Mouse (Mus musculus): ENCODE results near the gene Stk24.
A peak's percentile ranks its signal among the peaks of the same experiment; 100 is the strongest.

Stk24 gene

DNA sequence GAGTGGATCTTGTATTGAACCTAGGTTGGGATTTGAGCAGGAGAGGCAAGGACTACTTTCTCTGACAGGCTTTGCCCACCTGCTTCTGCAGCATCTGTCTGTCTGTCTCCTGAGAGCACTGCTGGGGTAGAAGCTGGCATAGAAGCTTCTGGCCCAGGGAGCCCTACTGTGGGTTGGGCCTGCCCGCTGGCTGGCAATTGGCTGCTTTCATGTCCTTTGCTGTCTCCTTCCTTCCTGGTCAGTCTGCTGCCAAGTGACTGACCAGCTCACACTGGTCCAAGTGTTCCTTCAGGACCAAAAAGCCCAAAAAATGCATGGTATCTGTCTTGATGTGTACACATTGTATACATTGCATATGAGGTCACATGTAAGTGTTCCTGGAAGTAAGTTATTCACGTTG, 115.9 kb downstream of the Stk24 start:
- DNase-seq (ENCODE audit: low spot score in 2 of 2), result no peak

GRCm38 (mm10) chr14:121262606-121263005, 117.2 kb downstream of the Stk24 start:
- peak in 1 of 2 experiments; percentile 23 for DNase-seq (ENCODE audit: low spot score in 2 of 2)

DNA sequence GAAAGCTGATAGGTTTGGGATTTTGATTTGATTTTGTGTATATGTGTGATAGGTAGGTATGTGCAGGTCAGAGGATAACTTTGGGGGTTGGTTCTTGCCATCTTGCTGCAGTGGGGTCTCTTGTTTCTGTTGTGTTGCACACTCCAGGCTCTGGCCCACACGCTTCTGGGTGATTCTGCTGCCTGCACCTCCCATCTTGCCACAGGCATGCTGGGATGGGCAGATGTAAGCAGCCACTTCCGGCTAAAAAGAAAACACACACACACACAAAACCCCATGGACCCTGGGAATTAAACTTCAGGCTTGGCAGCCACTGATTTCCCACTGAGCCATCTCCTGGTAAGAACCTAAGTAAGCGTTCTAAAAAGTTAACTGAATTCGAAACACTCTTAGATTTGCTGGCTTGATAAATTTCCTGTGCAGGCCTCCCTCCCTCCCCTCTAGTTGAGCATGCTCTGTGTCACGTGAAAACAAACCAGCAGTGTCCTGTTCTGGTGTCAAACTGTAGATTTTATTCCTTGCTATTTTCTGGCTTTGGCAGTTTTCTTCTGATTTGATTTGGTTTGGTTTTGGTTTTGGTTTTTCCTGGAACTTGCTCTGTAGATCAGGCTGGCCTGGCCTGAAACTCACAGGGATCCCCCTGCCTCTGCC, 118.5 kb downstream of the Stk24 start:
- DNase-seq (ENCODE audit: low spot score in 2 of 2), result no peak

DNA sequence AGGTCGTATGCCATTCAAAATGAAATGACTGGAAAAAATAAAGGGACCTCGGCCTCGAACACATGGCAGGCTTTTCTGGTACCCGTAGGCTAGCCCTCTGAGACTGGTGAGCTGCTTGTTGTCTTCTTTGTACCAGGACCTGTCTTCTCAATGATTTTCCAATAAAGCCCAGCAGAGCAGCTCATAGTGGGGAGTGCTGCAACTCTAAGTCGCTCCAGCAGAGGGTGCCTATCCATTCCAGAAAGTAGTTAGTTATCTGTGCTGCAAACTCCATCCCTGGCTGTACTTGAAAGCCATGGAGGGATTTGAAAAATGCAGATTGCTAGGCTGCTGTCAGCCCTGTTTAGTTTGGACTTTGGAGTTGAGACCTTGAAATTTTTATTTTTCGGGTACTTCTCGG, 120.0 kb downstream of the Stk24 start:
- DNase-seq (ENCODE audit: low spot score in 2 of 2), result peak in 1 of 2 experiments; percentile 33

- DNase-seq (ENCODE audit: low spot score in 2 of 2), result no peak
Observed at GRCm38 (mm10) chr14:121259332-121259731, 120.5 kb downstream of the Stk24 start.

- no peak for DNase-seq (ENCODE audit: low spot score in 2 of 2)
Observed at GRCm38 (mm10) chr14:121256896-121257295, 122.9 kb downstream of the Stk24 start.

DNA sequence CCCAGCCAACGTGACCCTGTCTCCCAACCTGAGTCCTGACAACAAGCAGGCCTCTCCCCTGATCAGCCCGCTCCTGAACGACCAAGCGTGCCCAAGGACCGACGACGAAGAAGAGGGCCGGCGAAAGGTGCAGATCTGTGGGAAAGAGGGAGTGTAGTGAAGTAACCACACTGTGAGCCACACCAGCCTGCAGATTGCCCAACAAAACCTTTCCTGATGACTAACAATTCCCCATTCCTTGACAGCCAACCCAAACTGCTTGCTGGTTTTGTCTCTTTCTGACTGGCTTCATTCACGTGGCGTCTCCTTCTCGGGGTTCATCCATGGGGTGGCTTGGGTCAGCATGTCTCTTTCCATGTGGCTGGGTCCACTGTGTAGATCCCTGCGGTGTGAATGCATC, 124.3 kb downstream of the Stk24 start:
- no peak for DNase-seq (ENCODE audit: low spot score in 2 of 2)

DNA sequence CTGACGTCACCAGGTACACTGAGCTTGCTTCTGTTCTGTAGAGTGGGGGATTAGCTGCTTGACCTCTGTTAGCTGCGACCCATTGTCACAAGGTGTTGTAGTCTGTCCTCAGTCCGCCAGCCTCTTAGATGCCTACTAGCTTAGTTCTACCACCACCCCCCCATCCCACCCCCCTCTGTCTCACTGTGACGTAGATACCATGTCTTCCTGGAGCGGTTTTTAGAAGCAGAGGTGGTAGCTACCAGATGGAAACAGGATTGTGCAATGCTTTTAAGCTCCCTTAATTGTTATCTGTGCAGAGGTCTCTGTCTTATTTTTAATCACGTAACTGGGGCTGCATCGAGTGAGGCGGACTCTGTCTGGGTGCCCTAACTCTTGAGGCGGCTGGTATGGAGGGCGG, 124.9 kb downstream of the Stk24 start:
- DNase-seq (ENCODE audit: low spot score in 2 of 2), result no peak

DNA sequence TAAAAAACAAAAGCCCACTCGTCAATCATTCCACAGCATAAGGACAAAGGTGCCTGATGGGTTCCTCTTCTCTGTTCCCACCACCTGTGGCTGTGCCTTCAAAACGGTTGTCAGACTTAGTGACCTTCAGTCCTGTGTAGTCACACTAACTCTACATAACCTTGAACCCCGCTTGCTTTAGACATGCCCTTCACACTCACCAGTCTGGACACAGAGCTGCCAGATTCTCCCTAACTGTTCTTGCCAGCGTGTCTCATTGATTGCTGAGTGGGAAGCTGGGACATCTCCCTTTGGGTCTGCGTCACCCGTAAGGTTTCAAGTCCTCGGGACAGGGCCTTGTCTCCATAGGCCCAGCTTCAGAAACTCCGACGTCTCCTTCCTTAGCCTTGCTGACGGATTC, 127.3 kb downstream of the Stk24 start:
- DNase-seq (ENCODE audit: low spot score in 2 of 2), result no peak

GRCm38 (mm10) chr14:121251708-121252107, 128.1 kb downstream of the Stk24 start:
- DNase-seq (ENCODE audit: low spot score in 2 of 2), result no peak

DNA sequence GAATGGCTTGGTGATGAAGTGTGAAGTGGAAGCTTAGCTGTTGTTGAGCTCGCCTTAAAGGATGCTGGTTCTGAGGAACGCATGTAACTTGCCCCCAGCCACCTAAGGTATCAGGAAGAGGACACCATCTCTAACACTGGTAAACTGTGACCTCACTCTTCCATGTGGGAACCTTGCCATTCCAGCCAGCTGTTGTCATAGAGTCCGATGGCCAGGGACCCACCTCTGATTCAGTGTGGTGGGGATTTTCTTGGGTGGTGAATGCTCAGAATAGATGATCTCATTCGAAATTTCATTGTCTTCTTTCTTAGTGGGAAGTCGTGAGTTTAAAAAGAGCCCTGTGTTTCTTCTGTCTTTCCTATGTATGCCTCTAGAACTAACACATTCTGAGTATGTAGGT, 128.7 kb downstream of the Stk24 start:
- DNase-seq (ENCODE audit: low spot score in 2 of 2), result no peak

DNA sequence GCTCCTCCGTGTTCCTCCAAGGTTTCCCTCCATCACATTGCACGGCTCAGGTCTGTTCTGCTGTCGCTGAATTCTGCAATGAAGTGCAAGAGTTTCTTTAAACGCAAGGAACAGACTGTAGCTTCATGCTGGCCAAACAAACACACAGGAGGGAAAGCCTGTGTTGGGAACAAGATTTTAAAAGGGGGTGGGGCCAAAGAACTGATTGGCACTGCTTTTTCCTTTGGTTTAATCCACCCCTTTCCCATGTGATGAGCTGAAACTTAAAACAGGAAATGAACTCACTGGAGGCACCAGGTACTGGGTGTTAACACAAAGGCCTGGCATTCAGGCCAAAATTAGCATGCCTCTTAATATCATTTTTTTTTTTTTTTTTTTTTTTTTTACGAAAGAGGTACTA, 131.5 kb downstream of the Stk24 start:
- DNase-seq (ENCODE audit: low spot score in 2 of 2), result no peak

- DNase-seq (ENCODE audit: low spot score in 2 of 2), result no peak
Observed at GRCm38 (mm10) chr14:121247287-121247686, 132.5 kb downstream of the Stk24 start.

- no peak for DNase-seq (ENCODE audit: low spot score in 2 of 2)
Observed at GRCm38 (mm10) chr14:121246048-121246731, 133.6 kb downstream of the Stk24 start.

GRCm38 (mm10) chr14:121244104-121244503, 135.7 kb downstream of the Stk24 start:
- no peak for DNase-seq (ENCODE audit: low spot score in 2 of 2)

GRCm38 (mm10) chr14:121239386-121239785, 140.4 kb downstream of the Stk24 start:
- DNase-seq (ENCODE audit: low spot score in 2 of 2), result no peak

DNA sequence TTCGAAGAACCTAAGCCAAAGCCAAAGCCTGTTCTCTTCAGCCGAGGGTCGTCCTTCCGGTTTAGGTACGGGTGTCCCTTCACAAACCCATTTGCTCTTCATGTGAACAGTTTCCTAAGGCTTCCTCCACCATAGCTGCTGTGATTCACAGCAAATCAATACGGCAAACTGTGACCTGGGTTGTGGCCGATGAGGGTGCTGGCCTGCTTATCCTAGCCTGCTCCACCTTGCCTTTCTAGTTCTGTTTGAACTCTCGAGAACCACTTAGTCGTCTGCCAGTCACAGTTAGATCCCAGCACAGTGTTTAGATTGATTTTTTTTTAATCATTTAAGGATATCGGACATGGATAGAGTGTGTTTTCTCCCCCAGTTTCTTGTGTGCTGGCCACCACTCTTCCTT, 141.1 kb downstream of the Stk24 start:
- no peak for DNase-seq (ENCODE audit: low spot score in 2 of 2)

DNA sequence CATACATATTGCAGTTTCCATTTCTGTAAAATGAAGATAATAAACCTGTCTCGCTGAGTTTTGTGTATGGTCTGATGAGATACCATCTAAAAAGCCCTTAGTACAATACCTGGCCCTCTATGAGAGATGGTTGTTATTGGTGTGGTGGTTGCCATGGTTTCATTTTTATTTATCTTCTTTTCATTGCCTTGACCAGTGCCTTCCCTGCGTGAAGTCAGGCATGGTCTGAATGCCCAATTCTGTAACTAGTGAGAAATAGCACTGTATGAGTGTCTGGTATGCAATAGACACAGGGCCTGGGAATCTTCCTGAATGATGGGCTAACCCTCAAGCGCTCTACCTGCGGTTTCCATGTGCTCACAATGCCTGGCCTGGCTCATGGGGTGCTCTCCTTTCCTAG, 143.1 kb downstream of the Stk24 start:
- no peak for DNase-seq (ENCODE audit: low spot score in 2 of 2)

Data from natural killer cell, adult 2 months (primary cell).